Mouse (Mus musculus) megakaryocyte, embryonic 14.5 days (primary cell): ENCODE data around the gene Hist1h2ab. TPM values are rescaled to one million over a fixed set of nuclear protein-coding genes. Genes with fewer than 3 reads are reported as not detected.

ENCODE experiments used
- H3K27me3 ChIP-seq: replicated peaks from 2 replicates; pipeline ENCODE3; 2012; ENCODE audit warnings: inconsistent platforms
- H3K36me3 ChIP-seq: replicated peaks from 2 replicates; pipeline ENCODE3; 2012; ENCODE audit warnings: low read length, inconsistent platforms, mixed read lengths
- H3K4me1 ChIP-seq: 2 replicates; pipeline ENCODE4 v1.6.1; 2012; ENCODE audit warnings: inconsistent platforms
- H3K4me3 ChIP-seq: replicated peaks from 2 replicates; pipeline ENCODE3; 2012; ENCODE audit warnings: moderate library complexity, mild to moderate bottlenecking, inconsistent platforms
- H3K9me3 ChIP-seq: 2 replicates; pipeline ENCODE4 v1.6.1; 2012; ENCODE audit warnings: inconsistent platforms
- FLI1 ChIP-seq: IDR thresholded peaks from 2 replicates; pipeline ENCODE4 v1.6.1; 2012; ENCODE audit warnings: low read length, inconsistent platforms, mixed read lengths
- GATA1 ChIP-seq: IDR thresholded peaks from 3 replicates; pipeline ENCODE4 v1.6.1; 2012; ENCODE audit warnings: mixed read lengths, low read length, inconsistent platforms, borderline replicate concordance
- polyA plus RNA-seq: library from polyadenylated mRNA; stranded (reverse); fragments of >175 nt; gene quantifications from 2 replicates; pipeline ENCODE4 v1.2.3, GENCODE M21; 2012; ENCODE audit warnings: low replicate concordance; ENCODE audit not compliant: insufficient read depth

Gene Hist1h2ab
- polyA plus RNA-seq, 1 experiment, result 17.5 TPM

DNA sequence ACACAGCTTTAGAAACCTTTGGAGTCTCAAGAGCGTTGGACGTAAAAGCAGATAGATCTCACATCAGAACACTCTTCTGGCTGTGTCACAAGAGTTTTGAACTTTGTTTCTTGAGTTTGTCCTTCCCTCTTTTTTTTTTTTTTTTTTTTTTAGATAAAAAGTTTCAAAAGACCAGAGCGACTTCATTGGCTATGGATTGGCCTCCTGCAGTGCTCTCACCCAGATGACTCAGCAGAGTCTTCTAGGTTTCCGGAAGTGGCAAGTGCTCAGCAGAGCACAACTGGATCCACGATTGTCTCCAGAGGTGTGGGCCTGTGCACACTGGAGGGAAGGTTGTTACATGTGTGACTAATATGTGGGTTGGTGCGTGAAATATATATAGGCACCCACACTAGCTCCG, 27.4 kb downstream of the Hist1h2ab start:
- Histone ChIP-seq H3K36me3 (no peaks in the 10 kb centered on the region), H3K4me1 (peaks cover 14% of the 10 kb centered on the region), H3K27me3 (peaks cover 4% of the 10 kb centered on the region), H3K4me3 (no peak overlapping the region), H3K9me3 (no peaks in the 10 kb centered on the region)
- no peak for TF ChIP-seq GATA1
- TF ChIP-seq FLI1, result no peak

DNA sequence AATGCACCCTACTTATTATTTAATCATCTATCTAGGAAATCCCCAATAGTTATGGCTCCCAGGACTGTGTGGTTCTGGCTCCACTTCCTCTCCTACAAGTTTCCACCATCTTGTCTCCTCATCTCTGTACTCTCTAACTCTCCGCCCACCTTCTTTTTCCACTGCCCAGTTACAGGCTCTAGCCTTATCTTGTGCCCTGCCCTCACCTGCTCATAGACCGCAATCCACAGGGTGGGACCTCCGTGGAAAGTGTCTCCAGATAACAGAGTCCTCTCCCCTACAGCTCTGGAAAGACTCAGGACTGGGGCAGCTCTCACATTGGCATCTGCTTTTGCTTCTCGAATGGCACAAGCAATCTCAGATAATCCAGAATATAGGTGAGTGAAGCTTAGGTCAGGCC, 28.1 kb downstream of the Hist1h2ab start:
- TF ChIP-seq FLI1 (no peak), GATA1 (no peak)
- H3K27me3 ChIP-seq, result peaks cover 4% of the 10 kb centered on the region
- H3K4me3 ChIP-seq, result no peak overlapping the region
- H3K4me1 ChIP-seq, result peaks cover 14% of the 10 kb centered on the region
- H3K9me3 ChIP-seq, result no peaks in the 10 kb centered on the region
- no peaks in the 10 kb centered on the region for H3K36me3 ChIP-seq

DNA sequence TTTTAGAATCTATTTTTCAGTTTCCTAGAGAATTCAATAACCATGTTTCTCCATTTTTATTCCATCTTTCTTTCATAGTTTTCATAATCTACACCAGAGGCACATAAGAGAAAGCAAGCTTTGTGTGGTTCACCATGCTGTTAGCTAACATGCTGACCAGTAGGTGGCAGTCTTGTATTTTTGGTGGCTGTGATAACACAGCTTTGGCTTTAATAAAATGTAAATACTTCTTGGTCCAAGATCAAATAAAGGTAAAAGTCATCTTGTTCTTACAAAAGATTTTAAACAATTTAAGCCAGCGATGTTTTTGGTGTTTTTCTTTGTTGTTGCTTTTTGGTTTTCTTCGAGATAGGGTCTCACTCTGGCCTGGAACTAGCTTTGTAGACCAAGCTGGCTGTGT, 41.6 kb downstream of the Hist1h2ab start:
- TF ChIP-seq FLI1 (no peak), GATA1 (no peak)

DNA sequence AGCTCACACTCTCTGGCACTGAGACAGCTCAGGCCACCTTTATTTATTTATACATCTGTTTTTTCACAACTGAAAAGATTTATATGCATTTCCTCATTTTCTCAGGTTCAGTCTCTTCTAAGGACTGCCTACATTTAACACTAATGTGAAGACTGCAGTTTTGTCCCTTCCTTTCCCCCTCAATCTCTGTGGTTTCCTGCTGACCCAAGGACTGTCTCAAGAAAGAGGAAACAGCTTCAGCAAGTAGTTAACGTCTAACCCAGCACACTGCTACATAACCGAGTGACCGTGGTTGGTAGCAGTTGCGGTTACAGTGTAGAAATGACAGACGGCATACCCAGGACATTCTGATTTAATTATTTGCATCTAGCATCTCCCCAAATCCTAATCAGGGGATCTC, 48.5 kb downstream of the Hist1h2ab start:
- peaks cover 17% of the 10 kb centered on the region for H3K4me1 ChIP-seq
- H3K4me3 ChIP-seq, result no peak overlapping the region
- H3K9me3 ChIP-seq, result no peaks in the 10 kb centered on the region
- TF ChIP-seq GATA1 (no peak), FLI1 (no peak)
- H3K27me3 ChIP-seq, result peaks cover 53% of the 10 kb centered on the region
- H3K36me3 ChIP-seq, result no peaks in the 10 kb centered on the region

More for the DNA sequence above, 41.6 kb downstream of the Hist1h2ab start:
- Histone ChIP-seq H3K36me3 (no peaks in the 10 kb centered on the region), H3K27me3 (peaks cover 40% of the 10 kb centered on the region), H3K4me3 (no peak overlapping the region), H3K4me1 (no peaks in the 10 kb centered on the region), H3K9me3 (peaks cover 6% of the 10 kb centered on the region; the same call in 1 of the 2 replicates)

Other genes with a start within 250 kb of the Hist1h2ab start
- 443 and 574 TPM in 2 replicates for gene Hist1h4h, start 220.1 kb upstream of the Hist1h2ab start, polyA plus RNA-seq
- gene Hist1h2af, start 217.2 kb upstream of the Hist1h2ab start, polyA plus RNA-seq, result 37.2 and 163 TPM in 2 replicates
- 5.7 and 16.4 TPM in 2 replicates for gene Hist1h3g, start 215.7 kb upstream of the Hist1h2ab start, polyA plus RNA-seq
- gene Hist1h2bh, start 207.7 kb upstream of the Hist1h2ab start, polyA plus RNA-seq, result 1.4 and 2.0 TPM in 2 replicates
- gene Hist1h3f, start 207.1 kb upstream of the Hist1h2ab start, polyA plus RNA-seq, result 7.0 TPM in 1 of 2 replicates, not detected in the other
- gene Hist1h4f, start 199.5 kb upstream of the Hist1h2ab start, polyA plus RNA-seq, result 8.9 and 30.2 TPM in 2 replicates
- gene Hist1h1d, start 197.9 kb upstream of the Hist1h2ab start, polyA plus RNA-seq, result 0.36 and 2.1 TPM in 2 replicates
- gene Hist1h3e, start 188.8 kb upstream of the Hist1h2ab start, polyA plus RNA-seq, result 17.9 and 26.5 TPM in 2 replicates
- gene Hist1h2ae, start 179.9 kb upstream of the Hist1h2ab start, polyA plus RNA-seq, result 13.6 and 16.0 TPM in 2 replicates
- gene Hist1h2bg, start 179.7 kb upstream of the Hist1h2ab start, polyA plus RNA-seq, result 16.8 and 28.8 TPM in 2 replicates
- gene Hist1h2bf, start 176.9 kb upstream of the Hist1h2ab start, polyA plus RNA-seq, result 7.6 and 73.0 TPM in 2 replicates
- gene Hist1h2ad, start 176.7 kb upstream of the Hist1h2ab start, polyA plus RNA-seq, result 9.6 TPM in 1 of 2 replicates, not detected in the other
- 4.6 and 5.9 TPM in 2 replicates for gene Hist1h3d, start 175.4 kb upstream of the Hist1h2ab start, polyA plus RNA-seq
- gene Hist1h4d, start 169.5 kb upstream of the Hist1h2ab start, polyA plus RNA-seq, result 16.4 and 20.4 TPM in 2 replicates
- 1.1 and 1.9 TPM in 2 replicates for gene Hist1h2be, start 130.0 kb upstream of the Hist1h2ab start, polyA plus RNA-seq
- gene Hist1h1e, start 128.6 kb upstream of the Hist1h2ab start, polyA plus RNA-seq, result 4.7 and 22.2 TPM in 2 replicates
- 3.6 and 4.7 TPM in 2 replicates for gene Hist1h2ac, start 67.2 kb upstream of the Hist1h2ab start, polyA plus RNA-seq
- 148 and 151 TPM in 2 replicates for gene Hist1h2bc, start 66.9 kb upstream of the Hist1h2ab start, polyA plus RNA-seq
- not detected in 2 replicates for gene Hist1h1t, start 55.3 kb upstream of the Hist1h2ab start, polyA plus RNA-seq
- gene Hist1h4c, start 52.7 kb upstream of the Hist1h2ab start, polyA plus RNA-seq, result 4.0 and 19.8 TPM in 2 replicates
- gene Hfe, start 40.3 kb upstream of the Hist1h2ab start, polyA plus RNA-seq, result 10.7 TPM in 1 of 2 replicates, not detected in the other
- gene Hist1h1c, start 12.3 kb upstream of the Hist1h2ab start, polyA plus RNA-seq, result 353 and 402 TPM in 2 replicates
- 12.6 TPM in 1 of 2 replicates, not detected in the other for gene Hist1h3c, start 5.5 kb upstream of the Hist1h2ab start, polyA plus RNA-seq
- 7.4 TPM in 1 of 2 replicates, not detected in the other for gene Hist1h2bb, start 4.4 kb upstream of the Hist1h2ab start, polyA plus RNA-seq
- gene Hist1h3b, start 1.1 kb downstream of the Hist1h2ab start, polyA plus RNA-seq, result 9.9 and 14.5 TPM in 2 replicates
- 17.4 and 40.7 TPM in 2 replicates for gene Hist1h4b, start 5.9 kb downstream of the Hist1h2ab start, polyA plus RNA-seq
- 30.3 and 45.4 TPM in 2 replicates for gene Hist1h4a, start 10.1 kb downstream of the Hist1h2ab start, polyA plus RNA-seq
- 6.6 and 7.4 TPM in 2 replicates for gene Hist1h3a, start 11.3 kb downstream of the Hist1h2ab start, polyA plus RNA-seq
- gene Hist1h1a, start 12.5 kb downstream of the Hist1h2ab start, polyA plus RNA-seq, result 3.3 and 3.5 TPM in 2 replicates
- not detected in 2 replicates for gene Trim38, start 18.8 kb downstream of the Hist1h2ab start, polyA plus RNA-seq
- not detected in 2 replicates for gene Slc17a2, start 55.9 kb downstream of the Hist1h2ab start, polyA plus RNA-seq
- not detected in 2 replicates for gene Slc17a3, start 88.3 kb downstream of the Hist1h2ab start, polyA plus RNA-seq
- not detected in 2 replicates for gene Slc17a1, start 116.6 kb downstream of the Hist1h2ab start, polyA plus RNA-seq
- gene Slc17a4, start 163.9 kb downstream of the Hist1h2ab start, polyA plus RNA-seq, result not detected in 2 replicates
- gene Hist1h2ba, start 183.0 kb downstream of the Hist1h2ab start, polyA plus RNA-seq, result not detected in 2 replicates
- gene Hist1h2aa, start 183.3 kb downstream of the Hist1h2ab start, polyA plus RNA-seq, result not detected in 2 replicates
- gene Scgn, start 240.1 kb downstream of the Hist1h2ab start, polyA plus RNA-seq, result not detected in 2 replicates